Mouse (Mus musculus) MEL-GATA-1-ER (cell line): Measurements from ENCODE around the gene Ccsap.
A peak's percentile ranks its signal among the peaks of the same experiment; 100 is the strongest.

ENCODE experiments used
- DNase-seq: peaks from one replicate; pipeline ENCODE4 v3.0.0-alpha.2; 2012; ENCODE audit warnings: low read depth; ENCODE audit errors: extremely low read depth

Ccsap gene

DNA sequence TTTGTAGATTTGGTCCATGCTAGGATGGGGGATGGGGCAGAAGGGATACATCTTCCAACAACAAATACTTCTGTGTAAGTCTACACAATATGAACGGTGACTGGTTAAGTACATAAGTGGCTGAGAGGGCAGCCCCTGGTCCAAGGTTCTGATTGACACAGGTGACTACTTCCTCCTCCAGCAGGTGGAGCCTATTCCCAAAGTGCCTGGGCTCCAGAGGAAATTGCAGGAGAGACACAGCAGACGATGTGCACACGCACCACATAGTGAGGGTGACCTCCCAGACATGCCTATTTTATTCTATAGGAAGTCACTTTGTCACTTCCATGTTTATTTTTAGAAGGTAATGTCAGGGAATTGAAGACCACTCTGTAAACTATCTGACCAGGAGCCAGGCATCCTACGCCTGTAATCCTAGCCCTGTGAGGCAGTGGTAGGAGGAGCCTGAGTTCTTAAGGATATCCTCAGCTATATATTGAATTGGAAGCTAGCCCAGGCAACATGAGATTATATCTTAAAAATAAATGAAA, 20.9 kb upstream of the Ccsap start:
- DNase-seq = no peak

DNA sequence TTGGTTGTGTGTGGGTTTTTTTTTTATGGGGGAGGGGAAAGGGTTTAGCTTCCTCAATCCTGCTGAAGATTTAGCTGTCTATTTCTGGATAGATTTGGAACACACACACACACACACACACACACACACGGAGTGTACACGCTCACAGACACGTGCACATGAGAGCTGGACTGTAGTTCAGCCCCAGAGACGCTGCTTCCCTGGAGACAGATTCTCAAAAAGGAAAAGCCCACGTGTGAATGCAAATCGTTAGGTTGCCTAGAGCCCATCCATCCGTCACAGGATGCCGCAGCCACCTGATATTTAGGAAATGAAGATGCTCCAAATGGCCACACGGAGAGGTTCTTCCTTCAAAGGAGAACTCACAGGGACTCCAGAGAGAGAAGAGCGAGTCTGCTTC, 20.3 kb upstream of the Ccsap start:
- no peak for DNase-seq

DNA sequence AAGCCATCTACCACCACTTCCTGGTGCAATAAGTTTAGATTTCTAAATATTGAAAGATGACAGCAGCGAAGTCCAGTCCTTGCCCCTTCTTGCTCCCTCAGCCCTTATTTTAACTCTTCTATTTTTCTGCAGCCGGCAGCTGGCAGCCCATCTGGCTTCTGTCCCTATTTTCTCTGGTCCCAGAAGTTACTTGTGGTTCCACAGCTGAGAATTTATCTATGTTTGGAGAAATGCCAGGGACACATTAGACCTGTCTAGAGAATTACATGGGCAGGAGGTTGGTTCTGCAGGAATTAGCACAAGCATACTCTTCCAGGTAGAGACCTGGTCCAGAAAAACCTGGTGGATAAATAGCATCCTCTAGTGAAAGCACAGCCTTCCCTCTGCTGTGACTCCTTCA, 17.9 kb upstream of the Ccsap start:
- no peak for DNase-seq

DNA sequence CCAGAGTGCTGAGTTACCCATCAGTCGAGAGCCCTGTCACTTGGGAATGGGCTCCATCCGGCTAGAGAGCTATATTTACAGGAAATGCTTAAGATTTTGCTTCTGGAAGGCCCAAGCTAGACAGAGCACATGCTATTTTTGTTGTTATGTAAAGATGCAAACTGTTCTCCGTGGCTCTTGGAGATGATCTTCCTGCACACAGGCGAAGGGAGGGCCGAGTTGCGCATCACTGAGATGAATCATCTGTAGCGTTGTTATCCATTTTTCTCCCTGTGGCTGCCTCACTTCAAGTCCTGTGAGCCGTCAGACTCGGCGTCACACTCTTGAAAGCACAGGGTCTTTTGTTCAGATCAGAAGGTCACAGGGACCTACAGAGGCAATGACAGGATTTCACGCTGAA, 14.3 kb upstream of the Ccsap start:
- no peak for DNase-seq

DNA sequence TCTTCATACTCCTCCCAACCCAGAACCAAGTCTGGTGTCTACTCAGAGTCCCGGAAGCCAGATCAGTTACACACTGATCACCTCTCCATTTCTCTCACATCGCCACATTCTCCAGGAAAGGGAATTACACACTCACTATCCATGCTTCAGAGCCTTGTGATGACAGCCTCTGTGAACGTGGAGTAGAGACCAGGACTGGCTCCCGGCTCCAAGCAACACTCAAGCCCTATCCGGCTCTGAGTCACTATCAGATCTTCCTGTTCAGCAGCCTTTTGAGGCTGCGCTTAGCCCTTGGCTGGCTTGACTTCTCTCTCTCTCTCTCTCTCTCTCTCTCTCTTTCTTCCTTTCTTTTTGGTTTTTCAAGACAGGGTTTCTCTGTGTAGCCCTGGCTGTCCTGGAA, 13.4 kb upstream of the Ccsap start:
- no peak for DNase-seq

DNA sequence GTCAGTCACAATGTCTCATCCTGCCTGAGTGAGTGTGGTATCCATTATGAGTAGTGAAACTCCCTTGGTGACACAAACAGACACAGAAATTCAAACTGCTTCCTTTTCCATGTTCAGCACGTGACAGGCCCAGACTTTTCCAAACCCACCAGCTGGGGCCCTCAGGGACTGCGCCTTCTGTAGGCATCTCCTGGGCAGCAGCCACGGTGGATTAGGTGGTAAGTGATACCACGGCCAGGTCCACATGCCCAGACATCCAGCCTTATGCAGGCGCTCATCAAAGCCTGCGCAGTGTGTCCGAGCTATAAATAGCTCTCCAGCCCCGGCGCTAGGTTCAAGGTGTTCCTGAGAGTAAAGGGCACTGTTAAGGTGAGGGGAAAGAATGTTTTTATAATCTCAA, 12.0 kb upstream of the Ccsap start:
- DNase-seq = no peak

DNA sequence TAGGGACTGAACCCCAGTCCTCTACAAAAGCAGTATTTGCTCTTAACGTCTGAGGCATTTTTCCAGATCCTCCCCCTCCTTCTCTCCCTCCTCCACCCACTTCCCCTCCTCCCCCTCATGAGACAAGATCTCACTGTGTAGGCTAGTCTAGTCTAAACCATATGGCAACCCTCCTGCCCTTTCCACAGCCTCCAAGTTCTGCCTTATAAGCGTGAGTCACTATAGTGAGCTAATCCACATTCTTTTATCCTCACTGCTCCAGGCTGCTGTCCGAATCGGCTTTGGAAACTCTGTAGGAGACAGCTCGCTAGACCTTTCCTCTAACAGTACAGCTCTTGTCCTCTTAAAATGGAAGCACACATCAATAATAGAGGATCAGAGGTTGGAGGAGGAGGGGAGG, 7.0 kb upstream of the Ccsap start:
- no peak for DNase-seq

DNA sequence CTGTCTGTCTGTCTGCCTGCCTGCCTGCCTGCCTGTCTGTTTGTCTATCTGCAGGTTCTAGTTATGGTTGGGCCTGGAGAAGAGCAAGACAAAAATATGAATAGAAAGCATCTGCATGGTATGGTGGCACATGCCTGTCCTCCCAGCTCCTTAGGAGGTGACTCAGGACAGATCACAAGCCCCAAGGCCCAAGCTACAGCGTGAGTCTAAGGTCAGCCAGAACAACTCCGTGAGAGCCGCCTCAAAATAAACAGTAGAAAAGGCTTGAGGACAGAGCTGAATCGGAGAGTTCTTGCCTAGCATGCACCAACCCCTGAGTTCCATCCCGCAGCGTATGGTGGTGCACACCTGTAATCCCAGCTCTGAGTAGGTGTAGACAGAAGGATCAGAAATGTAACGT, 5.8 kb upstream of the Ccsap start:
- no peak for DNase-seq

DNA sequence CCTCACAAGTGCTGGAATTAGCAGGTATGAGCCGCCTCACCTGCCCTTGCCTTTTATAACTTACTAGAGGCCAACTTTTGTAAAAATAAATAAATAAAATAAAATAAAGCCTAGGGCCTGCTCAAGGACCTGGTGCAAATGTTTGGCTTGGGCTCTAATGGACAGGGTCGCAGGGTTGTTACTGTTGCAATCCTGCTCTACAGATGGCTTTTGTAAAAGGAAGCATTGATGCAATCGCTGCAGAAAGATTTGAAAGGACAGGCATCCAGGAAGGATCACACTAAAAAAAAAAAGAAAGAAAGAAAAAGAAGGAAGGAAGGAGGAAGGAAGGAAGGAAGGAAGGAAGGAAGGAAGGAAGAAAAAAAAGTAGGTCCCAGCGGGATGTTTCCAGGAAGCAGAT, 377 bp upstream of the Ccsap start:
- DNase-seq = no peak

DNA sequence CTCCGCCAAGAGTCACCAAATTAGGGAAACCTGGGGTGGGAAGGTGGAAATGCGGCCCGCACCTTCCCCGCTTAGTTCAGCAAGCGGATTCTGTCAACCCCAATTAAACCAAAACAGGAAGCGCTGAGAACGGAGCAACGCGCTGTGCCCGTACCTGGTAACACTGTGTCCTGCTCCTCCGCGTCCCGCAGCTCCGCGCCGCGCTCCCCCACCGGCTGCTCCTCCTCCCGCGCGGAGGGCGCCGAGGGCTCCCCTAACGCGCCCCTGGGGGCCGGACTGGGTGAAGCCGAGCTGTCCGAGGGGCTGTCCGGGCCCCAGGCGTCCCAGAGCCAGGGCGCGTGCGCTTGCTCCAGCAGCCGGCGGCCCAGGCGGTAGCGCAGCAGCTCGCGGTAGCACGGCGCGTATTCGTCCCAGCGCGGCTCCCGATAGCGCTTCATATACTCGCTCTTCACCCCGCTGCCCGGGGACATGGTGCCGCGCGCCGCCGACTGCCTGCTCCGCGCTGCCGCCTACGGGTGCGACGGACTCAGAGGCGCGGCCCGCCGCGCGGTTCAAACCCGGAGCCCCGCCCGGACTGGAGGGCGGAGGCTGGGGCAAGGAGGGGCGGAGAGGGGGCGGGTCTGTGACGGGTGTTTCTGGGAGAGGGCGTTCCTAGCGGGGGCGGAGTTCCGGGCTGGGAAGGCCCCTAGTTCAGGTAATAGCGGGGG, 915 bp downstream of the Ccsap start:
- DNase-seq = peak; percentile 66

DNA sequence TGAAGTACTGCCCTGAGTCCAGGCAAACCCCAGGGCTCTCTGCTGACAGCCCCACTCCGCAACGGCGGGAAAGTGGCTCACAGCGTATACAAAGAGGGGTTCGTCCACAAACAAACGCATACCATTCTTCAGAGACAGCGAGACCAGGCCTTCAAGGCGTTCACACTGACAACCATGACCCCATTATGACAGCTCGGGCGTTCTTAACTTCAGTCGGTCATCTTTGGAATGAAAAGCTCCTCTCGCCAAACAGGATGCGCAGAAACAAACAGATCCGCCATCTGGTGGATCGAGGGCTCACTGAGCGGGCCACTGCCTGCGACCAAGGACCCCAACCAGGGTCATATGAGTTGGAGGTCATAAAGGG, 1.5 kb downstream of the Ccsap start:
- no peak for DNase-seq

DNA sequence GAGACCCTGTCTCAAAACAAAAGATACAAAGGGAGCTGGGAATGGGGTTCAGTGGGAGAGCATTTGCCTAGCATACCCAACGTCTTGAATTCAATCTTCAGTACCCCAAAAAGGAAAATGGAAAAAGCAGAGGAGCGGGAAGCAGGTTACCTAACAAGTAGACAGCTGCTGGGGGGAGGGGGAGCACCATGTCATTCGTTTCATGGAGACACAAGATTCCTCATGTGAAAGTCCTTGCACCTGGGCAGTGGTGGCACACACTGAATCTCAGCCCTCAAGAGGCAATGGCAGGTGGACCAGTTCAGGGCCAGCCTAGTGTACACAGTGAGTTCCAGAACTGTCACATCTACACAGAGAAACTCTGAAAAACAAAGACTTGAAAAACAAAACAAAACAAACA, 2.6 kb downstream of the Ccsap start:
- DNase-seq = no peak

DNA sequence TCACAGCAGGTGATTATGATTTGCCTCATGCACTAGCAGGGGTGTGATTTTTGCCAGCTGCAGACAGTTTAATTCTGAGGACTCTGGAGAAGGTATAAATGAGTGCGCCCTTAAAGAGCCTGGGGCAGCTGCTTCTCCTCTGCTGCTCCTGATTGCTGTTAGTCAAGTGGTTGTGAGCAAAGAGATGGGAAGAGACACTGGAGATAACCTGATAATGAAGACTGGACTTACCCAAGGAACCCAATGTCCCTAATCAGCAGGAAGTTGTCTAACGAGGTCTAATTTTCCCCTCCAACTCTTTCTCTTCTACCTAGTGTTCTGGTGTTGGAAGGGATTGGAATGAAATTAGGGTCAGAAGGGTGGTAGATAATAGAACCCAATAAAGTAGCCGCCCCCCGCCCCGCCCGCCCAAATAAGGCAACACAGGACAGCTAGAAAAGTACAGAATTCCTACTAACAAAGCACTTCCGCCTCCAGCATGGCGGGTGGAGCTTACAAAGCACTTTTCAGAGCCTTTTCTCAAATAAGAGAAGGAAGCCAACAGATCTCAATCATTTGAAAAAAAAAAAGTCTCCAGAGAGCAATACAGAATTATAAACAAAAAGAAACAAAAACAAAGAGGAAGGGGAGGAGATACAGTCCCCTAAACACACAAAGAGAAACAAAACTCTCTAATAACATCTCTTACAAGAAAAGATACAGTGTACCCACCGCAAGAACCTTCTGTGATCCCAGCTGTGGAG, 5.1 kb downstream of the Ccsap start:
- no peak for DNase-seq

DNA sequence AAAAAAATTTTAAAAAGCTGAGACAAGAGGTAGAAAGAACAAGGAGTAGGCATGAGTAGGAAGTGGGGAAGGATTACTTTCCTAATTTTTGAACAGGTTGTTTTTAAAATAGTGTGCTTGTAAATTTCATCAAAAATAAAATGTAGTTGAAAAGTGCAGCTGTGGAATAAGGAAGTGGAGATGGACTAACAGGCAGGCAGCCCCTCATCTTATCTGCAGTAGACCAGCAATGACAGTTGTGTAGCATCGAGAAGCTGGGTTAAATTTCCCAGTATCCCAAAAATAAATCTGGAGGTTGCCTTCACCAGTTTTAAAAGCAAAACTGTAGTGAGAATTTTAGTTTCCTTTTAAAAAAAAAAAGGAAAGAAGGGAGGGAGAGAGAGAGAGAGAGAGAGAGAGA, 5.8 kb downstream of the Ccsap start:
- peak; percentile 52 for DNase-seq

DNA sequence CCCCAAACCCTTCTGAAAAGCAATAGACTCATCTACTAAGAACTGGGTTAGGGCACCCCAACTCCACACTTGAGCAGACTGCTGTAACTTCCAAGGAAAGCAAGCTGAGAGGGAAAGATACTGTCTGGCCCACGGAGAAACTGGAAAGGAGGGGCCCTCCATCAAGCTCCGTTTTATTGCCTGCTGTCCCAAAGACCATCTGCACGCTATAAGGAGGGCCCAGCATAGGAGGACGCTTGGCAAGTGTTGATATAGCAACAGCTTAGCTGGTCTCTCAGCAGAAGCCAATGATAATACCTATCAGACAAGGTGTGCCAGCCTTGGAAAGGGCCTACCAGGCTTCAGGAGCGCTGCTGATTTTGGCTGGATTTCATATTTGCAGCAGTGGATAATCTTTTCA, 8.4 kb downstream of the Ccsap start:
- DNase-seq = no peak

DNA sequence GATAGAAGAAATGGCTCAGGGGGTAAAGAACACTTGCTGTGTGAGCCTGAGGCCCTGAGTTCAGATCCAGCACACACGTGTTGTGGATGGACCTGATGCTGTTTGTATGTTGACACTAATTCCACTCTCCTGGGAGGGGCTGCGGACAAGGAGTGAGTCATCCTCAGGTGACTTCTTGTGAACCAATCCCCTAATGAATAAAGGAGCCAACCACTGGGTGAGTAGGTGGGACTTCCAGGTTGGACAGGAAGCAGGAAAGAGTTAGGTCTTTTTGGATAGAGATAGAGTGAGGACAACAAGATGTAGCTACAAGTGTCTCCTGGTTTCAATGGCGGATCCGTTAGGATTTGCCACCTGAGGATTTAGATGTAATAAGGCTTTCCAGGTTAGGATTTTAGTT, 10.7 kb downstream of the Ccsap start:
- DNase-seq = no peak

DNA sequence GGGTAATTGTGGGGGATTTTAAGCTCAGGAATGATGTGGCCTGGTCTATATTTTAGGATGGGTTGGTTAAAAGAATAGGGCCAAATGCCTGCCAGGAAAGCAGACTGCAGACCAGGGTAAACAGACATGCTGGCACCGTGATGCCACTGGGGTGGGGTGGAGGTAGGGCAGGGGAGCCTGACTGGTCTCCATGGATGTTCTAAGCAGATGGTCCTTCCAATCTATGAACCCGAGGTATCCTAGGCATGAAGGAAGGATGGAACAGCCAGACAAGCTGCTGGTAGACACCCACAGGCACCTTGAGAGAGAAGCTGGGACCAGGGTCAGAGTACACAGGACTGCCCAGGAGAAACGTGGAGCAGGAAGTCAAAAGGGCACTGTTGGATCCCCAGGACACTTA, 12.5 kb downstream of the Ccsap start:
- no peak for DNase-seq

DNA sequence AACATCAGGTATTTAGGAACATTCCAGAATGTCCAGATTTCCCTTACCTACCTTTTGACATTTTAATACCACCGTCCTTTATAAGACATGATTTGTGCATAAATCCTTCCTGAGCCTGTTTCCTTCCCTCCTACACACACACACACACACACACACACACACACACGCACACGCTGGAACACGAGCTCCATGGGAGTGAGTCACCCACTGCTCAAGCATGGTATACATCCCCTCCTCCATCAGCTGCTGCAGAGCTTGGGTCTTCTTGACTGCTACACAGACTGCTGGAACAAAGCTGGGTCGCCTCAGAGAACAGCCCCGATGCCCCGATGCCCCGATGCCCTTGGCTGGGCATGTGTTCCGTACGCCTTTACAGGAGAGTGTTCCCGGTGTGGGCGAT, 13.5 kb downstream of the Ccsap start:
- no peak for DNase-seq

DNA sequence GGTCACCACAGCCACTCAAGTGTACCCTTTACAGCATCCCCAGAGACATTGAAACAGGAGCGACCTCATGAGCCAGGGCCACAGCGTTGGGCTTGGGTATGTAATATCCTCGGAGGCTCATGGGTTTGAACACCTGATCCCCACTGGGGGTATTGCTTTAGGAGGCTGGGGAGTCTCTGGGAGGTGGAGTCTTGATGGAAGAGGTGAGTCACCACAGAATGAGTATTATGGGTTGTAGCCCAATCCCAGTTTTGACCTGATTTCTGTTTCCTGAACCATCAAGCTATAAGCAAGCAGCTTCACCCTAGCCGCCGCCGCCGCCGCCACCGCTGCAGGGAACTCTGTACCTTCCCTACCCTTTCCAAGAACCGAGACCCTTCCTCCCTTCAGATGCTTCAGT, 14.0 kb downstream of the Ccsap start:
- no peak for DNase-seq

DNA sequence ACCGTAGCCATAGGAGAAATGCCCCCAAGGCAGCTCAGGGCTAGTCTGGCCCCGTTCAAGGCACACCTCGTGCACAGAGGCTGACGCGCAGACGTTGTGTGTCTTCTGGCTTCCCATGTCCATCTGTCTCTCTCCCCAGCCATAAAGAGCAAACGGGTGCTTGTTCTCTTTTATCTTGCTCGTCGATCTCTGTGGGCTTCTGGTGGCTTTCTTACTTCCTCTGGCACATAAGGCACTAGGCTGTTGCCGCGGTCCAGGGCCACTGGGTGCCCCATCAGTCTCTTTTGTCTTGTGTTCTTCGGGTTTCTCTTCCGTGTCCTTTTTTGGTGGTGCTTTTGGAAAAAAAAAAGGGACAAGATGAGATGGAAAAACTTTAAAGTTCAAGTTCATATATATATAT, 14.9 kb downstream of the Ccsap start:
- DNase-seq = no peak

DNA sequence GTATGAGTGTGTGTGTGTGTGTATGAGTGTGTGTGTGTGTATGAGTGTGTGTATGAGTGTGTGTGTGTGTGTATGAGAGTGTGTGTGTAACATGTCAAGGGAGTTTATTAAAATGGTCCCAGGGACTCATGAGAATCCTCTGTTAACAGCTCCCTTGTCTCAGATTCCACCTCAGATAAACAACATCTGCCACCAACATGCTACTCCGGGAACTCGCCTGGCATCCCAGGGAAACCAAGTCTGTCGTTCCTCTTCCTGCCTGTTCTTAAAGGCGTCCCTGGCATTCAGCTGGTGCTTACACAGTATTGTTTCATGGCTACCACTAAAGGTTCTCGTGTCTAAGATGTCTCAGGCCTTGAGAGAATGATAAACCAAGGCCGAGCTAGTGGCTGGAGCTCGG, 15.7 kb downstream of the Ccsap start:
- DNase-seq = no peak

DNA sequence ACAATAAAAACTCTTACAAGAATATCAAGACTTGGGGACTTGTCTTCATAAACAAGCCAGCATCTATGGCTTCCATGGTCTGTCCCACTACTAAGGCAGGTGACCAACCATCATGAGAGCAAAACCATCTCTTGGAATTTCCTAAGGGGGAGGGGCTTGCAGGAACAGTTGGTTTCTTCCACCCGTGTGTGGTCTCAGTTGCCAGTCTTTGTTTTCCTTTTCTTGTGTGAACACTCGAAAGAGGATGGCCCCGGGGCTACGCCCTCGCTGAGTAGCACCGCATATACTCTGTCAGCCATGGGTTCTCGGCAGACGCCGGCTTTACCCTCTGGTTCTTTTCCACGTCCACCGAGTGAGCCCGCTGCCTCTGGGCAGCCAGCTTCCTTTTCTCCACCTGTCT, 17.9 kb downstream of the Ccsap start:
- no peak for DNase-seq
